Mouse (Mus musculus) bone marrow, adult 2 months (tissue): Measurements from ENCODE around the gene Tmcc1.

Experiments used
- CTCF ChIP-seq: fragments of 200-500 bp; IDR thresholded peaks from 2 replicates; pipeline ENCODE4 v1.5.1; 2011; ENCODE audit warnings: low read length, control low read depth; ENCODE audit not compliant: control insufficient read depth, insufficient read depth
- POLR2A ChIP-seq: fragments of 200-500 bp; IDR thresholded peaks from 2 replicates; pipeline ENCODE4 v1.6.1; 2011; ENCODE audit warnings: low read depth, mild to moderate bottlenecking, control low read depth, low read length, borderline replicate concordance; ENCODE audit not compliant: control insufficient read depth

- TF ChIP-seq POLR2A: no peak
- no peak for TF ChIP-seq CTCF
Observed at GRCm38 (mm10) chr6:116047366-116047765, 145.9 kb downstream of the Tmcc1 start.
